Mouse (Mus musculus): ENCODE results near the gene Chrnd. TPM values are rescaled to one million over a fixed set of nuclear protein-coding genes. Genes with fewer than 3 reads are reported as not detected.

Gene Chrnd
- polyA plus RNA-seq, 1 experiment from 2014 or later, result 0.10 TPM

- peak overlapping the region; percentile 36 for H3K4me2 ChIP-seq
- no peaks in the 10 kb centered on the region for H3K9me3 ChIP-seq
- peak; percentile 82; the same call in 1 of the 2 replicates for ATAC-seq (ENCODE audit: insufficient read depth, low FRiP score, low read depth)
- no peak overlapping the region for H3K27ac ChIP-seq
- no peaks in the 10 kb centered on the region; the same call in 1 of the 2 replicates for H3K4me1 ChIP-seq
- 23% methylated on average over 22 of the region's 22 CpGs for WGBS
- no peaks in the 10 kb centered on the region for H3K27me3 ChIP-seq (replicated peaks)
- no peaks in the 10 kb centered on the region for H3K36me3 ChIP-seq
- no peak overlapping the region for H3K4me3 ChIP-seq (replicated peaks)
- H3K9ac ChIP-seq, result no peak overlapping the region
These were observed 55.8 kb downstream of the Chrnd start for GRCm38 (mm10) chr1:87245929-87246815.

Other genes with a start within 250 kb of the Chrnd start
- not detected in 2 replicates for gene Alppl2, start 100.7 kb upstream of the Chrnd start, polyA plus RNA-seq (2015; fragmentation: Nextera tagmentation; extraction: Ambion mirVana)
- 26.6 and 33.3 TPM in 2 replicates for gene Alpi, start 89.0 kb upstream of the Chrnd start, polyA plus RNA-seq (2015; fragmentation: Nextera tagmentation; extraction: Ambion mirVana)
- not detected in 2 replicates for gene Akp3, start 65.6 kb upstream of the Chrnd start, polyA plus RNA-seq (2015; fragmentation: Nextera tagmentation; extraction: Ambion mirVana)
- gene Ecel1, start 34.1 kb upstream of the Chrnd start, polyA plus RNA-seq (2015; fragmentation: Nextera tagmentation; extraction: Ambion mirVana), result 6.3 and 8.7 TPM in 2 replicates
- 0.08 TPM in 1 of 2 replicates, not detected in the other for gene Prss56, start 7.3 kb upstream of the Chrnd start, polyA plus RNA-seq (2015; fragmentation: Nextera tagmentation; extraction: Ambion mirVana)
- gene Chrng, start 14.1 kb downstream of the Chrnd start, polyA plus RNA-seq (2015; fragmentation: Nextera tagmentation; extraction: Ambion mirVana), result 0.14 and 0.86 TPM in 2 replicates
- 149 and 156 TPM in 2 replicates for gene Eif4e2, start 23.3 kb downstream of the Chrnd start, polyA plus RNA-seq (2015; fragmentation: Nextera tagmentation; extraction: Ambion mirVana)
- 0.18 and 0.48 TPM in 2 replicates for gene Efhd1, start 73.8 kb downstream of the Chrnd start, polyA plus RNA-seq (2015; fragmentation: Nextera tagmentation; extraction: Ambion mirVana)
- gene Gigyf2, start 136.4 kb downstream of the Chrnd start, polyA plus RNA-seq (2015; fragmentation: Nextera tagmentation; extraction: Ambion mirVana), result 46.7 and 49.4 TPM in 2 replicates
- 2.8 and 3.3 TPM in 2 replicates for gene Kcnj13, start 204.1 kb downstream of the Chrnd start, polyA plus RNA-seq (2015; fragmentation: Nextera tagmentation; extraction: Ambion mirVana)

Measured in stomach, embryonic 15.5 days (tissue).